Mouse (Mus musculus) heart, embryonic 13.5 days (tissue): ENCODE measurements around the gene Mnd1. TPM values are rescaled to one million over a fixed set of nuclear protein-coding genes. Genes with fewer than 3 reads are reported as not detected.

ENCODE experiments used
- ATAC-seq: fragments of 200-750 bp; cut with Nextera tagmentation; 2 replicates; pipeline ENCODE4 v1.8.0; 2017; ENCODE audit warnings: moderate TSS enrichment; ENCODE audit not compliant: insufficient number of reproducible peaks, low FRiP score, low TSS enrichment; ENCODE audit errors: extremely low read depth
- H3K27ac ChIP-seq: fragments of 300-500 bp; sonication (generic); replicated peaks from 2 replicates; pipeline ENCODE4 v1.5.1; 2015; ENCODE audit warnings: moderate library complexity, mild to moderate bottlenecking, inconsistent platforms
- H3K27me3 ChIP-seq: fragments of 300-500 bp; sonication (generic); replicated peaks from 2 replicates; pipeline ENCODE4 v1.6.1; 2015; ENCODE audit warnings: mild to moderate bottlenecking, inconsistent platforms
- H3K36me3 ChIP-seq: fragments of 300-500 bp; sonication (generic); 2 replicates; pipeline ENCODE4 v1.6.1; 2015; ENCODE audit warnings: mild to moderate bottlenecking, inconsistent platforms
- H3K4me1 ChIP-seq: fragments of 300-500 bp; sonication (generic); 2 replicates; pipeline ENCODE4 v1.6.1; 2015; ENCODE audit warnings: inconsistent platforms
- H3K4me2 ChIP-seq: fragments of 300-500 bp; sonication (generic); 2 replicates; pipeline ENCODE4 v1.6.1; 2015; ENCODE audit warnings: inconsistent platforms, mild to moderate bottlenecking, moderate library complexity
- H3K4me3 ChIP-seq: fragments of 300-500 bp; sonication (generic); 2 replicates; pipeline ENCODE4 v1.5.1; 2015; ENCODE audit warnings: moderate library complexity, mild to moderate bottlenecking, inconsistent platforms
- H3K9ac ChIP-seq: fragments of 300-500 bp; sonication (generic); 2 replicates; pipeline ENCODE4 v1.6.1; 2015; ENCODE audit warnings: inconsistent platforms, mild to moderate bottlenecking, moderate library complexity
- H3K9me3 ChIP-seq: fragments of 300-500 bp; sonication (generic); 2 replicates; pipeline ENCODE4 v1.6.1; 2016; ENCODE audit warnings: inconsistent platforms
- WGBS: fragments of 180-500 bp; shearing (Covaris S2); methylation state at CpG from one replicate; pipeline ENCODE4 v1.1.7; 2015; ENCODE audit warnings: mixed read lengths; 5-methylcytosine and 5-hydroxymethylcytosine counted together
- polyA plus RNA-seq: library from polyadenylated mRNA; unstranded; fragments of >200 nt; fragmentation: Nextera tagmentation; extraction: Ambion mirVana; gene quantifications from 2 replicates; pipeline ENCODE4 v1.2.1, GENCODE M21; 2015

Gene Mnd1
- polyA plus RNA-seq, 1 experiment from 2014 or later: 7.6 TPM

GRCm38 (mm10) chr3:84156105-84156504 lies 519 bp upstream of the Mnd1 start:
- H3K36me3 ChIP-seq: peaks cover 5% of the 10 kb centered on the region; the same call in 1 of the 2 replicates
- no peaks in the 10 kb centered on the region for H3K9me3 ChIP-seq
- H3K4me1 ChIP-seq: peaks cover 5% of the 10 kb centered on the region; the same call in 1 of the 2 replicates
- 56% methylated on average over 6 of the region's 6 CpGs for WGBS
- ATAC-seq: no peak
- peak overlapping the region; percentile 72 for H3K4me3 ChIP-seq
- H3K27ac ChIP-seq: no peak overlapping the region
- 0 out of 2 replicates have a peak overlapping the region, but pooled peaks have one; percentile 19 for H3K9ac ChIP-seq
- H3K27me3 ChIP-seq: no peaks in the 10 kb centered on the region
- peak overlapping the region; percentile 99 for H3K4me2 ChIP-seq

GRCm38 (mm10) chr3:84155146-84155545 lies 440 bp downstream of the Mnd1 start:
- peak overlapping the region; percentile 72 for H3K4me3 ChIP-seq
- peaks cover 5% of the 10 kb centered on the region; the same call in 1 of the 2 replicates for H3K4me1 ChIP-seq
- peak overlapping the region; percentile 53; the same call in 1 of the 2 replicates for H3K27ac ChIP-seq
- peak overlapping the region; percentile 99 for H3K4me2 ChIP-seq
- no peaks in the 10 kb centered on the region for H3K27me3 ChIP-seq
- 1% methylated on average over 27 of the region's 27 CpGs for WGBS
- ATAC-seq: peak; percentile 26; the same call in 1 of the 2 replicates
- no peaks in the 10 kb centered on the region for H3K9me3 ChIP-seq
- H3K9ac ChIP-seq: peak overlapping the region; percentile 86
- peaks cover 5% of the 10 kb centered on the region; the same call in 1 of the 2 replicates for H3K36me3 ChIP-seq

- Histone ChIP-seq H3K9me3 (no peaks in the 10 kb centered on the region), H3K4me3 (peak overlapping the region; percentile 72), H3K4me2 (peak overlapping the region; percentile 99), H3K27me3 (no peaks in the 10 kb centered on the region), H3K27ac (no peak overlapping the region), H3K4me1 (peaks cover 5% of the 10 kb centered on the region; the same call in 1 of the 2 replicates), H3K36me3 (peaks cover 2% of the 10 kb centered on the region; the same call in 1 of the 2 replicates), H3K9ac (no peak overlapping the region)
- 16% methylated on average over 12 of the region's 12 CpGs for WGBS
- ATAC-seq: no peak
Measured at GRCm38 (mm10) chr3:84154721-84155141, 855 bp downstream of the Mnd1 start.

GRCm38 (mm10) chr3:84149831-84150230 lies 5.8 kb downstream of the Mnd1 start:
- no peak for ATAC-seq
- WGBS: 91% methylated on average over 3 of the region's 3 CpGs

GRCm38 (mm10) chr3:84140947-84141346 lies 14.6 kb downstream of the Mnd1 start:
- Histone ChIP-seq H3K4me3 (no peak overlapping the region), H3K27me3 (no peaks in the 10 kb centered on the region), H3K4me2 (no peak overlapping the region), H3K36me3 (no peaks in the 10 kb centered on the region), H3K4me1 (no peaks in the 10 kb centered on the region), H3K9me3 (no peaks in the 10 kb centered on the region), H3K27ac (no peak overlapping the region), H3K9ac (no peak overlapping the region)
- WGBS: 55% methylated on average over 7 of the region's 7 CpGs
- ATAC-seq: no peak; the same call in 1 of the 2 replicates

More at GRCm38 (mm10) chr3:84149831-84150230, 5.8 kb downstream of the Mnd1 start:
- Histone ChIP-seq H3K36me3 (no peaks in the 10 kb centered on the region), H3K27ac (no peak overlapping the region), H3K9me3 (0 out of 2 replicates have a peak, but pooled peaks cover 3% of the 10 kb centered on the region), H3K4me1 (peaks cover 4% of the 10 kb centered on the region; the same call in 1 of the 2 replicates), H3K4me2 (no peak overlapping the region), H3K27me3 (no peaks in the 10 kb centered on the region), H3K4me3 (no peak overlapping the region), H3K9ac (no peak overlapping the region)

- H3K9ac ChIP-seq: no peak overlapping the region
- no peaks in the 10 kb centered on the region for H3K27me3 ChIP-seq
- H3K4me2 ChIP-seq: no peak overlapping the region
- ATAC-seq: no peak
- no peak overlapping the region for H3K27ac ChIP-seq
- peaks cover 5% of the 10 kb centered on the region; the same call in 1 of the 2 replicates for H3K4me1 ChIP-seq
- H3K9me3 ChIP-seq: no peaks in the 10 kb centered on the region
- WGBS: 75% methylated on average over 7 of the region's 7 CpGs
- H3K36me3 ChIP-seq: no peaks in the 10 kb centered on the region
- no peak overlapping the region for H3K4me3 ChIP-seq
Measured at GRCm38 (mm10) chr3:84136509-84136908, 19.1 kb downstream of the Mnd1 start.

- H3K27me3 ChIP-seq: no peaks in the 10 kb centered on the region
- no peak overlapping the region for H3K9ac ChIP-seq
- no peaks in the 10 kb centered on the region for H3K9me3 ChIP-seq
- 56% methylated on average over 6 of the region's 6 CpGs for WGBS
- H3K4me1 ChIP-seq: peaks cover 5% of the 10 kb centered on the region; the same call in 1 of the 2 replicates
- H3K27ac ChIP-seq: no peak overlapping the region
- H3K36me3 ChIP-seq: no peaks in the 10 kb centered on the region
- ATAC-seq: no peak
- peak overlapping the region; percentile 47 for H3K4me2 ChIP-seq
- H3K4me3 ChIP-seq: no peak overlapping the region
Measured at GRCm38 (mm10) chr3:84135933-84136332, 19.7 kb downstream of the Mnd1 start.

- Histone ChIP-seq H3K36me3 (no peaks in the 10 kb centered on the region), H3K4me3 (no peak overlapping the region), H3K4me1 (peaks cover 5% of the 10 kb centered on the region; the same call in 1 of the 2 replicates), H3K9ac (no peak overlapping the region), H3K9me3 (no peaks in the 10 kb centered on the region), H3K27me3 (no peaks in the 10 kb centered on the region), H3K27ac (no peak overlapping the region), H3K4me2 (peak overlapping the region; percentile 47)
- WGBS: 31% methylated on average over 9 of the region's 9 CpGs
- 0 out of 2 replicates have a peak, but pooled peaks have one; percentile 61 for ATAC-seq
Measured at GRCm38 (mm10) chr3:84135387-84135786, 20.2 kb downstream of the Mnd1 start.

- Histone ChIP-seq H3K4me2 (no peak overlapping the region), H3K27me3 (no peaks in the 10 kb centered on the region), H3K4me1 (peaks cover 5% of the 10 kb centered on the region; the same call in 1 of the 2 replicates), H3K4me3 (no peak overlapping the region), H3K9me3 (no peaks in the 10 kb centered on the region), H3K27ac (no peak overlapping the region), H3K9ac (no peak overlapping the region), H3K36me3 (no peaks in the 10 kb centered on the region)
- 73% methylated on average over 3 of the region's 3 CpGs for WGBS
- ATAC-seq: no peak
Measured at GRCm38 (mm10) chr3:84131369-84131768, 24.2 kb downstream of the Mnd1 start.

GRCm38 (mm10) chr3:84130776-84131175 lies 24.8 kb downstream of the Mnd1 start:
- Histone ChIP-seq H3K9me3 (no peaks in the 10 kb centered on the region), H3K36me3 (no peaks in the 10 kb centered on the region), H3K27me3 (no peaks in the 10 kb centered on the region), H3K4me2 (no peak overlapping the region), H3K27ac (no peak overlapping the region), H3K4me1 (peaks cover 6% of the 10 kb centered on the region; the same call in 1 of the 2 replicates), H3K4me3 (no peak overlapping the region), H3K9ac (no peak overlapping the region)
- no peak for ATAC-seq
- 59% methylated on average over 5 of the region's 5 CpGs for WGBS

- WGBS: 69% methylated on average over 11 of the region's 11 CpGs
- no peak for ATAC-seq
- H3K27ac ChIP-seq: no peak overlapping the region
Measured at GRCm38 (mm10) chr3:84128871-84129870, 26.4 kb downstream of the Mnd1 start.

More at GRCm38 (mm10) chr3:84128871-84129870, 26.4 kb downstream of the Mnd1 start:
- no peaks in the 10 kb centered on the region for H3K9me3 ChIP-seq
- H3K4me3 ChIP-seq: no peak overlapping the region
- peaks cover 4% of the 10 kb centered on the region; the same call in 1 of the 2 replicates for H3K4me1 ChIP-seq
- H3K9ac ChIP-seq: no peak overlapping the region
- H3K27me3 ChIP-seq: no peaks in the 10 kb centered on the region
- no peak overlapping the region for H3K4me2 ChIP-seq
- H3K36me3 ChIP-seq: no peaks in the 10 kb centered on the region
